Mouse (Mus musculus): Measurements from ENCODE around the gene Gale. TPM values are rescaled to one million over a fixed set of nuclear protein-coding genes. Genes with fewer than 3 reads are reported as not detected.
"Not testable (repeated sequence)": the region's sequence is repeated elsewhere in the genome, so short reads cannot be mapped to it uniquely, and the experiment has no call there.

Gene Gale
- polyA plus RNA-seq, 1 experiment from 2014 or later: 49.7 TPM

DNA sequence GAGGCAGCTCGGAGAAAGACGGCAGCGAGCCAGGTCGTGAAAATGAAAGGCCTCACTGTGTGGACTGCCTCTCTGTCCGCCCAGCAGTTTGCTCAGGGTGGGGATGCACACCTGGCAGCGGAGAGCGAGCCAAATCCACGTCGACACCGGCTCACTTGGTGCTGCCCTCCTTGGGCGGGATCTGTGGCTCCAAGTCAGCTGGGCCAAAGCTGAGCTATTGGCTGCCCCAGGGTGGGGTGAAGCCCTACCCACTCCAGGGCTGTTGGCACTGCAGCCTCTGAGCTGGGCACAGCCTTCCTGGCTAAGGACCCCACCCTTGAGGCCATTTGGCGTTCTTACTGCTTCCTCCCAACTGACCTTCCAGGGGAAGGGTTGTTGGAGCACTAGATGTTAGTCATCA, 899 bp downstream of the Gale start:
- Histone ChIP-seq H3K4me3 (peak overlapping the region; percentile 78), H3K9me3 (no peaks in the 10 kb centered on the region), H3K27ac (peak overlapping the region; percentile 88), H3K27me3 (ENCODE audit: insufficient read depth, poor library complexity, severe bottlenecking) (no peaks in the 10 kb centered on the region), H3K36me3 (peaks cover 55% of the 10 kb centered on the region), H3K4me1 (replicated peaks) (peaks cover 41% of the 10 kb centered on the region)
- 9% methylated on average over 12 of the region's 12 CpGs for WGBS
- DNase-seq (ENCODE audit: low spot score): no peak

- WGBS: 86% methylated on average over 9 of the region's 9 CpGs
- Histone ChIP-seq H3K4me3 (peak overlapping the region; percentile 7; the same call in 1 of the 2 replicates), H3K27me3 (ENCODE audit: insufficient read depth, poor library complexity, severe bottlenecking) (no peaks in the 10 kb centered on the region), H3K4me1 (replicated peaks) (peaks cover 41% of the 10 kb centered on the region), H3K9me3 (no peaks in the 10 kb centered on the region), H3K27ac (no peak overlapping the region), H3K36me3 (peaks cover 55% of the 10 kb centered on the region)
- no peak for DNase-seq (ENCODE audit: low spot score)
These were observed 1.6 kb downstream of the Gale start for GRCm38 (mm10) chr4:135965113-135965512.

DNA sequence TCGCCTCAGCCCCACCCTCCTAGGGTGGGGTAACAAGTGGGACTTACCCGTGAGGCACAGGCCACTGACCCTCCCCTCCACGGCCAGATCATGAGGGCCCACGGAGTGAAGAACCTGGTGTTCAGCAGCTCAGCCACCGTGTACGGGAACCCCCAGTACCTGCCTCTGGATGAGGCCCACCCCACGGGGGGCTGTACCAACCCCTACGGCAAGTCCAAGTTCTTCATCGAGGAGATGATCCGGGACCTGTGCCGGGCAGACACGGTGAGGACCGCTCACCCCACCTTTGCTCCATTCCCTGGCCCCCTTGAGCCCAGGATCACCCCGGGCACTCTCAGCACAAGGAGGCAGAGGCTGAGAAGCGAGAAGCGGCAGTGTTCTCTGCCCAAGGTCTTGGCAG, 2.8 kb downstream of the Gale start:
- H3K4me1 ChIP-seq (replicated peaks): peaks cover 52% of the 10 kb centered on the region
- peaks cover 63% of the 10 kb centered on the region for H3K36me3 ChIP-seq
- H3K27ac ChIP-seq: no peak overlapping the region
- H3K27me3 ChIP-seq (ENCODE audit: insufficient read depth, poor library complexity, severe bottlenecking): no peaks in the 10 kb centered on the region
- no peak overlapping the region; the same call in 1 of the 2 replicates for H3K4me3 ChIP-seq
- no peaks in the 10 kb centered on the region for H3K9me3 ChIP-seq
- WGBS: 94% methylated on average over 16 of the region's 16 CpGs
- no peak for DNase-seq (ENCODE audit: low spot score)

- Histone ChIP-seq H3K36me3 (peaks cover 61% of the 10 kb centered on the region), H3K27ac (no peak overlapping the region), H3K27me3 (ENCODE audit: insufficient read depth, poor library complexity, severe bottlenecking) (no peaks in the 10 kb centered on the region), H3K9me3 (no peaks in the 10 kb centered on the region), H3K4me1 (replicated peaks) (peaks cover 59% of the 10 kb centered on the region), H3K4me3 (no peak overlapping the region; the same call in 1 of the 2 replicates)
- no peak for DNase-seq (ENCODE audit: low spot score)
- WGBS: 92% methylated on average over 18 of the region's 18 CpGs
These were observed 3.7 kb downstream of the Gale start for GRCm38 (mm10) chr4:135967086-135967760.

DNA sequence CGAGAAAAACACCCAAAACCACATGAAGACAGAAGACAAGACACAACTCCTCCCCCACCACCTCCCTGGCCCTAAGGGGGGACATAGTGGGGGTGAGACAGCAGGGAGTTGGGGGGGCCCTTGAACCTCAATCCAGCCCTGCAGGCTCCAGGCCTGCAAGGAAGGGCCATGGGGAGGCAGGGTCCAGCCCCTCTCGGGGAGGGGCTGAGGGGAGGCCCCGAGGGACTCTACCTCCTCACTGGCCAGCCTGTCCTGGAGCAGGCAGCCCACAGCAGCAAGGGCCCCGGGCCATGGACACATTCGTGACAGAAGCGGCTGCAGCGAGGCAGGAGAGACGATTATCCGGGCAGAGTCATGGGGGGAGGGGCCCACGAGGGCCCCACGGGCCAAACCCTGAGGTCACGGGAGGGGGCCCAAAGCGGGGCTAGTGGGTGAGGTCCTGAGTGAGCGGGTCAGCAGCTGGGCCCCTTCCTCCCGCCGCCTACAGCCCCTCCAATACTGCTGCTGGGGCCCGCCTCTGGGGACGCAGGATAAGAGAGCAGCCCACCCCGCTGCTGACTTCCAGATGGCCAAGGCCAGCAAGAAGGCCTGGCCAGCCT, 4.8 kb downstream of the Gale start:
- no peaks in the 10 kb centered on the region for H3K9me3 ChIP-seq
- H3K27ac ChIP-seq: 0 out of 2 replicates have a peak overlapping the region, but pooled peaks have one; percentile 5
- DNase-seq (ENCODE audit: low spot score): no peak
- 77% methylated on average over 19 of the region's 19 CpGs for WGBS
- peaks cover 58% of the 10 kb centered on the region for H3K4me1 ChIP-seq (replicated peaks)
- H3K27me3 ChIP-seq (ENCODE audit: insufficient read depth, poor library complexity, severe bottlenecking): no peaks in the 10 kb centered on the region
- H3K36me3 ChIP-seq: peaks cover 60% of the 10 kb centered on the region
- H3K4me3 ChIP-seq: peak overlapping the region; percentile 18; the same call in 1 of the 2 replicates

DNA sequence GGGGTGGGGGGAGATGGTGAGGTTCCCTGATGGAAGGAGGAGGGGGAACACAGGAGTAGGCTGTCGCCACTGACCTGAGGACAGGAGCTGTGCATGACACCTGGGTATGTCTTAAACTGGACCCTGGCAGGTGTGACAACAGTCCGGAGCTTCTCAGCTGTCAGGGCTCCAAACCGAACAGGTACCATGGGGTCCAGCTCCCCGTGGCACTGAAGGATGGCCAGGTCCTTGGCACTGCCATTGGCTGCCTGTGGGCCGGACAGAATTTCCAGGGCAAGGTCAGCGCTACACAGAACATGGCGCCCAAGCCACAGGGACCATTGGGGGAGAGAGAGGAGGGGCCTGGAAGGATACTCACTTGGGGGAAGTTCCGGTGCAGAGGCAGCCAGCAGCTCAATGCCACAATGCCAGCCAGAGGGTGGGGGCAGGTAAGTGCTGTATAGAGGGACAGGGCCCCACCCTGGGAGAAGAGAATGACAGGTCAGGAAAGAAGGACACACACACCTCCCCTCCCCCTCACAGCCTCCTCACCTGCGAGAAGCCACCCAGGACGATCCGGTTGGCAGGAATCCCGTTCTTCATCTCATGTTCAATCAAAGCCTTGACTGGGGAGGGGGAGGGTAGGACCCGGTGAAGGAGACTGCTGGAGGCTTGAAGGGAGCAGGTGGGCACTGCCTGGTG, 5.7 kb downstream of the Gale start:
- 92% methylated on average over 13 of the region's 13 CpGs for WGBS

DNA sequence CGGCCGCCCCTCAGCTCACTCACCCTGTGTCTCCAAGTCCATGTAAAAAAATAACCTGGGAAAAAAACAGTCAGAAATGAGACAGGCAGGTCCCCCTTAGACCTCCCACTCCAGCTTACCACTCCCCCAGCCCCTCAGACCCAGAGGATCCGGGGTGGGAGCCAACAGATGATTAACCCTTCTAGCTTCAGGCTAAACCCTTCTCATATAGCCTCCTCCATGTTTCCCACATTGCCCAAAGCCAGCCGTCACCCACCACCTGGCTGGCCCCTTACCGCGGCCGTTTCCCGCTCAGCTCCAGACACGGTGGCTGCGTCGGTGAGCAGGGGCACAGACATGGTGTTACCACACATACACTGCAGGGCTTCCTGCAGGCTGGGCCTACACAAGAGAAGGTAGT, 7.1 kb downstream of the Gale start:
- H3K36me3 ChIP-seq: peaks cover 74% of the 10 kb centered on the region
- WGBS: 94% methylated on average over 11 of the region's 11 CpGs
- peaks cover 44% of the 10 kb centered on the region for H3K4me1 ChIP-seq (replicated peaks)
- DNase-seq (ENCODE audit: low spot score): no peak
- H3K4me3 ChIP-seq: peak overlapping the region; percentile 93
- H3K27me3 ChIP-seq (ENCODE audit: insufficient read depth, poor library complexity, severe bottlenecking): no peaks in the 10 kb centered on the region
- no peaks in the 10 kb centered on the region for H3K9me3 ChIP-seq
- H3K27ac ChIP-seq: peak overlapping the region; percentile 50; the same call in 1 of the 2 replicates

More for the DNA sequence above, 5.7 kb downstream of the Gale start:
- peaks cover 54% of the 10 kb centered on the region for H3K4me1 ChIP-seq (replicated peaks)
- 0 out of 2 replicates have a peak overlapping the region, but pooled peaks have one; percentile 18 for H3K4me3 ChIP-seq
- peaks cover 66% of the 10 kb centered on the region for H3K36me3 ChIP-seq
- H3K27me3 ChIP-seq (ENCODE audit: insufficient read depth, poor library complexity, severe bottlenecking): no peaks in the 10 kb centered on the region
- no peak for DNase-seq (ENCODE audit: low spot score)
- H3K9me3 ChIP-seq: no peaks in the 10 kb centered on the region
- H3K27ac ChIP-seq: no peak overlapping the region

DNA sequence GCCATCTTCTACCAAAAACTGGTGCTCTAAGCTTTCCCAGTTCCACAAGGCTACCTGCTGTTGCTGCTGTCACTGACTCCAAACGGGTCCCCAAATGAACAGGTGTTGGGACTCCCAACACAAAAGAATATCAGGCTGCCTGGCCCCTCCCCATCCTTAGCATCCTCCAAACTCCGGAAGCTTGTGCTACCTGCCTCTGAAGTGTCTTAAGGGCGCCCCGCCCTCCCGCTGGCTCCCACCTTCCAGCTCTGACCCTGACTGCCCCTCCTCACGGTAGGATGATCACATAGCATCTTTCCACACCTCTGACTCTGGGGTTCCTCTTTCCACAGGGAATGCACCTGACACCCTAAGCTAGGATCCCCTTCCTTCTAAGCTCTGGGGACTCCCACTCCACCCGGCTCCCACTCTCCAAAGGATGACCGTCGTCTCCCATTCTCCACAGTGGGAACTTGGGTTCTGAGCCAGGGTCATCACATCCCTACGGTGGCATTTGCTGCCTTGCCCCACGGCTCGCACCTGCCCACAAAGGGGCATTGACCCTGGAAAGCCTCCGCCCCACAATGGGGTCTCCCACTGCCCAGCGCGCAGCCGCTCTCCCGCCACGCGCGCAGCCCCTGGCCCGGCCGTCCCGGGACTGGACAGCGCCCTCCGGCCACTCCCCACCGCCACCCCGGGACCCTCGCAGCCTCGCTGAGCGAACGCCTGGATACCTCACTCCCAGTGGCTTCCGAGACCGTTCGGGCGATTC, 8.5 kb downstream of the Gale start:
- Histone ChIP-seq H3K36me3 (peaks cover 74% of the 10 kb centered on the region), H3K4me1 (replicated peaks) (peaks cover 44% of the 10 kb centered on the region), H3K9me3 (no peaks in the 10 kb centered on the region), H3K27ac (peak overlapping the region; percentile 92), H3K27me3 (ENCODE audit: insufficient read depth, poor library complexity, severe bottlenecking) (no peaks in the 10 kb centered on the region), H3K4me3 (peak overlapping the region; percentile 93)
- no peak for DNase-seq (ENCODE audit: low spot score)
- under 1% methylated on average over 35 of the region's 35 CpGs for WGBS

GRCm38 (mm10) chr4:135972556-135972906, 9.0 kb downstream of the Gale start, which contains the start of gene Lypla2:
Gene Lypla2 (minus strand): TSS chr4:135972626.
- no peaks in the 10 kb centered on the region for H3K27me3 ChIP-seq (ENCODE audit: insufficient read depth, poor library complexity, severe bottlenecking)
- H3K4me3 ChIP-seq: peak within 1 kb of the TSS; percentile 93
- peak; percentile 83 for DNase-seq (ENCODE audit: low spot score)
- 1% methylated on average over 19 of the region's 19 CpGs for WGBS
- peaks cover 74% of the 10 kb centered on the region for H3K36me3 ChIP-seq
- peaks cover 44% of the 10 kb centered on the region for H3K4me1 ChIP-seq (replicated peaks)
- peak within 1 kb of the TSS; percentile 92 for H3K27ac ChIP-seq
- no peaks in the 10 kb centered on the region for H3K9me3 ChIP-seq

DNA sequence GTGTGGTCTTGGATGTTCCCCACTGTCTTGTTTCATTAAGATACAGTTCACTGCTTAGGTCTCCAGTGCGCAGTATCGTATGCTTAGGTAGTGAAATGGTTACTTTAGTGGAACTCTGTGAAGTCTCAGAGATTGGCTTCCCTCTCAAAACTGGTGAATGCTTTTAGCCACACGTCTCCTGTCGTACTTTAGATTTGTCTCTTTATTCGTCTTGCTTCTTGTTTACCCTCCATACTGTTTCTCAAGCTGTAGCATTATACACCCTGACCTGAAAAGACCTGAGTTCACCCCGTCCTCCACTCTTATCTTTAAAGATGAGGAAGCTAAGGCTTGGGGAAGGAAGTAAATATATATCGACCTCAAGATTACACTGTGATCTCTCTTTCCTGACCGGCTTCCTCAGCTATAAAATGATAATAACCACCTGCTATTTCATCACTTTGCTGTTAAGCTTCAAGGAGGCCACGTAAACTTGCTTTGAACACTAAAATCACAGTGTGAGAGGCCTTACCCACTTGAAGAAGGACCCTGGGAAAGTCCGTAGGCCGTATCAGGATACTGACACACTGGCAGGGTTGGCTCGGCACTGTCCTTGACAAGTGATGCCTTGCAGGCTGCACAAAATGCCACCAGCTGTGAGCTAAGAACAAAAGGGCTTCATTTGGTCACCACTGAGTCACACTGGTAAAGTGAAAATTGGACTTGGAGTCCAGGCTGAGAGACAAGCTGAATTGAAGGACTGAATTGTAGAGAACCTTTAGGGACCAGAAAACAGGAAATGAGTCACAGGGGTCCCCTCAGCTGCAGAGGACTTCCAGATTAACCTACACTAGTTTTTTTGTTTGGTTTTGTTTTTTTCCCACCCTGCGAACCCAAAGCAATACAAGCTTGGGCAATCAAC, 9.6 kb downstream of the Gale start:
- no peaks in the 10 kb centered on the region for H3K9me3 ChIP-seq
- no peaks in the 10 kb centered on the region for H3K27me3 ChIP-seq (ENCODE audit: insufficient read depth, poor library complexity, severe bottlenecking)
- WGBS: 75% methylated on average over 13 of the region's 13 CpGs
- H3K36me3 ChIP-seq: peaks cover 72% of the 10 kb centered on the region
- DNase-seq (ENCODE audit: low spot score): no peak
- peaks cover 40% of the 10 kb centered on the region for H3K4me1 ChIP-seq (replicated peaks)
- peak overlapping the region; percentile 92 for H3K27ac ChIP-seq
- H3K4me3 ChIP-seq: peak overlapping the region; percentile 93

- H3K27me3 ChIP-seq (ENCODE audit: insufficient read depth, poor library complexity, severe bottlenecking): no peaks in the 10 kb centered on the region
- DNase-seq (ENCODE audit: low spot score): no peak
- H3K27ac ChIP-seq: no peak overlapping the region
- H3K36me3 ChIP-seq: peaks cover 65% of the 10 kb centered on the region
- peaks cover 19% of the 10 kb centered on the region for H3K4me1 ChIP-seq (replicated peaks)
- WGBS: 94% methylated on average over 12 of the region's 12 CpGs
- no peaks in the 10 kb centered on the region for H3K9me3 ChIP-seq
- no peak overlapping the region for H3K4me3 ChIP-seq
These were observed 12.6 kb downstream of the Gale start for GRCm38 (mm10) chr4:135976146-135976545.

DNA sequence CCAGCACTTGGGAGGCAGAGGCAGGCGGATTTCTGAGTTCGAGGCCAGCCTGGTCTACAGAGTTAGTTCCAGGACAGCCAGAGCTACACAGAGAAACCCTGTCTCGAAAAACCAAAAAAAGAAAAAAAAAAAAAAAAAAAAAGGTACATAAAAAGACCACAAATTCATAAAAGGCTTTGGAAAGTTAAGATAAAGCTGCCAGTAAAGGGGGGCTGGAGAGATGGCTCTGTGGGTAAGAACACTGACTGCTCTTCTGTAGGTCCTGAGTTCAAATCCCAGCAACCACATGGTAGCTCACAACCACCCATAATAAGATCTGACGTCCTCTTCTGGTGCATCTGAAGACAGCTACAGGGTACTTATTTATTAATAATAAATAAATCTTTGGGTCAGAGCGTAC, 16.7 kb downstream of the Gale start:
- H3K36me3 ChIP-seq: peaks cover 90% of the 10 kb centered on the region
- H3K4me1 ChIP-seq (replicated peaks); H3K9me3 ChIP-seq; H3K27ac ChIP-seq; H3K4me3 ChIP-seq; H3K27me3 ChIP-seq (ENCODE audit: insufficient read depth, poor library complexity, severe bottlenecking); DNase-seq (ENCODE audit: low spot score): not testable (repeated sequence)
- WGBS: 95% methylated on average over 5 of the region's 5 CpGs
